Mouse (Mus musculus): ENCODE data around the gene Fam170b. TPM values are rescaled to one million over a fixed set of nuclear protein-coding genes. Genes with fewer than 3 reads are reported as not detected.

The Fam170b gene
- total RNA-seq, 2 experiments from 2014 or later, result not detected

GRCm38 (mm10) chr14:32827165-32827564 is 6.6 kb upstream of the Fam170b start:
- peak in 1 of 2 experiments; percentile 65 for DNase-seq (ENCODE audit: low spot score in 2 of 2)

GRCm38 (mm10) chr14:32827994-32828650 is 5.6 kb upstream of the Fam170b start:
- DNase-seq (ENCODE audit: low spot score in 2 of 2), result peak in 1 of 2 experiments; percentile 71

- no peak for DNase-seq (ENCODE audit: low spot score in 2 of 2)
Observed at GRCm38 (mm10) chr14:32835181-32835580, 1.4 kb downstream of the Fam170b start.

- DNase-seq (ENCODE audit: low spot score in 2 of 2), result no peak
Observed at GRCm38 (mm10) chr14:32835596-32835995, 1.8 kb downstream of the Fam170b start.

DNA sequence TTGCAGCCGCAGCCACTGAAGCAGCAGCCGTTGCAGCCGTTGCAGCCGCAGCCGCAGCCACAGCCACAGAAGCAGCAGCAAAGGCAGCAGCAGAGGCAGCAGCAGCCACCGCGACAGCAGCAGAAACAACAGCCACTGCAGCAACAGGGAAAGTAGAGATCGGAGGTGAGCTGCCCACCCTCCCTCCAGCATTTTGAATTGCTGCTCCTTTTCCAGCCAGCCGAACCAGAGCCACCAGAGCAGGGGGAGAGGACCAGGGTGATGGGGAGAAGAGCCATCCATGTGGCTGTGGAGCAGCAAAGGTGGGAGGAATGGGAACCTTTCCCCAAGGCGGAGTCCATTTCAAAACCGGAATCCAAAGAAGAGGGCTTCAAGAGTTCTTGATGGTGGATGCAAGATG is 2.4 kb downstream of the Fam170b start:
- DNase-seq (ENCODE audit: low spot score in 2 of 2), result no peak

DNA sequence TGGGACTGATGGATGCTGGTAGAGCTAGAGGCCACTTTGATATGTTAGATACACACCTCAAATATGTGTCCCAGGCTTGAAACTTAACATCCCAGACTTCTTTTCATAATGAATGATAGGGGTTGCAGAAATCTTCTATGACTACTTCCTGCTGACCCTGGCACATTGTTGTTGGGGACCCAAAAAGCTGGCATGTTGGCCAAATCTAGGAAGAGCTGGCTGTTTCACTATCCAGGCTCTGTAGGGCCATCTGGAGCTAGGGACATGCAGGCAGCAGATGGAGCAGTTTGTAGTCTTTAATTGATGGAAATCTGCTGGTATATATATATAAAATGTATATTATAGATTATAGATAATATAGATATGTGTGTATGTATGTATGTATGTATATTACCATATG is 8.3 kb downstream of the Fam170b start:
- no peak for DNase-seq (ENCODE audit: low spot score in 2 of 2)

GRCm38 (mm10) chr14:32854059-32854458 is 20.3 kb downstream of the Fam170b start:
- no peak for DNase-seq (ENCODE audit: low spot score in 2 of 2)

- DNase-seq (ENCODE audit: low spot score in 2 of 2), result no peak
Observed at GRCm38 (mm10) chr14:32856246-32856645, 22.5 kb downstream of the Fam170b start.

DNA sequence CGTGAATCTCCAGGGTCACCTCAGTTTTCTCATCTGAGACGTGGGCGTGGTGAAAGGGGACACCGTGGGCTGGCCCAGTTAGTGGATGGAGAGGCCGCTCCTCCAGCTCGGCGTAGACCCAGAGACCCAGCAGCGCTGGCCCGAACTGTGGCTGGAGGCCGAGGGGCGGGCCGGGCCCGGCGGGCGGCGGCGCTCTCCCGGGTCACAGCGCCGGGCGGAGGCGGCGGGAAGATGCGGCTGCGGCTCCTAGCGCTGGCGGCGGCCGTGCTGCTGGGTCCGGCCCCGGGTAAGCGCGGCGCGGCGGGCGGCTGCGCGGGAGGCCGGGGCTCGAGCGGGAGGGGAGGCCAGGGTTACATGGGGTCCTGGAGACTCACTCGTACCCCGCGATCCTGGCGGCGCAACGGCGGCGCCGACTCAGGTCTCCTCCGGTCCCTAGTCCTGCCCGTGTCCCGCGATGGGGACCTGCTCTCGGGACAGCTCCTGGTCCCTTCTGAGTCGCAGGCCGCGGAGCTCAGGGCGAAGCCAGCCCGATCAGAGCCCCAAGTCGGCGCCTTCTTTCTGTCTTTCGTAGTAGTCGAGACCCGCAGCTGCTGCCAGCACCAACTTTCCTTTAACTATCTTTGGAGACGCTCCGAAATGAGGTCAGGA is 23.0 kb downstream of the Fam170b start, which contains the start of gene Vstm4:
TSS of gene Vstm4 (plus strand) at position 76 of the 648 bp plus-strand sequence.
- DNase-seq (ENCODE audit: low spot score in 2 of 2), result peak; percentile 75 to 87

DNA sequence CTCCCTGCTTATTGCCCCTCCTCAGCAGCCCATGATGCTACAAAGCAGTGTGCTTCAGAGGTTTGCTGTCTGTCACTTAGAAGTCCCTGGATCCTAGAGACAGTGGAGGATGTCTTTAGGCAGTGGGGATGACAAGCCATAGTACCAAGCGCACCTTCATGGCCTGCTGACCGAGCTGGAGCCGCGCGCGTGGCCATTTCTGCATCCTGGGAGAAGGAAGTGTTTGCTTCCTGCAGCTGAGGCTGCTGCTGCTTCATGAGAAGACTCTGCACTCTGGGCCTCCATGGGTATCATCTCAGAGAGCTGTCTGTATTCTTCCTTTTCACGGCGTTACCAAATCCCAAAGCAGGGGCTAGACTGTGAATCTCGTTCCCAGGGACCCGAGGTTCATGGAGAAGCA is 24.6 kb downstream of the Fam170b start:
- no peak for DNase-seq (ENCODE audit: low spot score in 2 of 2)

- DNase-seq (ENCODE audit: low spot score in 2 of 2), result no peak
Observed at GRCm38 (mm10) chr14:32858941-32859510, 25.3 kb downstream of the Fam170b start.

GRCm38 (mm10) chr14:32859831-32860569 is 26.2 kb downstream of the Fam170b start:
- no peak for DNase-seq (ENCODE audit: low spot score in 2 of 2)

DNA sequence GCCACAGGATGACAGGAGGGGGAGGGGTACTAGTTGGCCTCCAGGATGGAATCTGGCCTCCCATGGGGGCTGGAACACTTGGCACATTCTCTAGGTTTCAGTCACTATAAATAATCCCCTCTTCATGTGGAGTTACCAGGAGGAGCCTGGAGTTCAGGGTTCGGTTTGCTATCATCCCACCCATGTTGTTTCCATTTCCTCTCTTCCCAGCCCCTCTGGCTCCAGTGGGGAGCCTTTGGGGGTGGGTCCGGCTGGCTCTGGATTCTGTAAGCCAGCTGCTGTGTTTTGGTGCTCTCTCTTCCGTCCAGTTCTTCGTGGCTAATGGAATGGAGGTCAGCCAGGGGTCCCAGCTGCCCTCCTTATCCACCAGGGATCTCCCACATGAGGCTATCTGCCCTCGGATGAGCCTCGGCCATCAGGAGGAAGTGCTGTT is 27.4 kb downstream of the Fam170b start:
- peak in 1 of 2 experiments; percentile 70 for DNase-seq (ENCODE audit: low spot score in 2 of 2)

- no peak for DNase-seq (ENCODE audit: low spot score in 2 of 2)
Observed at GRCm38 (mm10) chr14:32861656-32862055, 27.9 kb downstream of the Fam170b start.

GRCm38 (mm10) chr14:32865331-32865730 is 31.6 kb downstream of the Fam170b start:
- DNase-seq (ENCODE audit: low spot score in 2 of 2), result no peak

DNA sequence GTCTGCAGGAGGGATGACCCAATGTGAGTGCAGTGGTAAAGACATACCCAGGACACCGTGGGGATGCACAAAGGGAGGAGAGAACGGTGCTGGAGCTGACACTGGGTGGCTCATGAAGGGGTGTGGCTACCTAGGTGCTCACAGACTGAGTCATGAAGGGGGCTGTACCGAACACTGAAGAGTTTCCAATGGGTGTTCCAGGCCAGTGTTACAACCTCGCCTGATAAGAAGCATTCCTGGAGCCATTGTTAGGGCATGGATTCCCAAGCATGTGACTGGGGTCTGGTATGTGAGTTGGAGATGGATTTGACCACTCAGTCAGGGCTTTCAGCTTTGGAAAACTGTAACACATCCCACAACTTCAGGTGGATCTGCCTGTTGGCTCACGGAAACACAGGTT is 38.2 kb downstream of the Fam170b start:
- DNase-seq (ENCODE audit: low spot score in 2 of 2), result no peak

GRCm38 (mm10) chr14:32877549-32877948 is 43.8 kb downstream of the Fam170b start:
- DNase-seq (ENCODE audit: low spot score in 2 of 2), result no peak

GRCm38 (mm10) chr14:32880332-32880731 is 46.6 kb downstream of the Fam170b start:
- no peak for DNase-seq (ENCODE audit: low spot score in 2 of 2)

- peak in 1 of 2 experiments; percentile 40 for DNase-seq (ENCODE audit: low spot score in 2 of 2)
Observed at GRCm38 (mm10) chr14:32881693-32882092, 47.9 kb downstream of the Fam170b start.
